Mouse (Mus musculus) heart, embryonic 11.5 days (tissue): ENCODE data around the gene Rpl32. TPM values are rescaled to one million over a fixed set of nuclear protein-coding genes. Genes with fewer than 3 reads are reported as not detected.
A peak's percentile ranks its signal among the peaks of the same experiment; 100 is the strongest.

Source experiments
- ATAC-seq: fragments of 200-750 bp; cut with Nextera tagmentation; replicated peaks from 2 replicates; pipeline ENCODE4 v1.8.0; 2017; ENCODE audit warnings: moderate library complexity; ENCODE audit not compliant: insufficient number of reproducible peaks, low FRiP score, low TSS enrichment
- H3K27ac ChIP-seq: fragments of 300-500 bp; sonication (generic); 2 replicates; pipeline ENCODE4 v1.5.1; 2014; ENCODE audit warnings: mild to moderate bottlenecking, low read depth, low read length
- H3K27me3 ChIP-seq: fragments of 300-500 bp; sonication (generic); 2 replicates; pipeline ENCODE4 v1.6.1; 2014; ENCODE audit warnings: mild to moderate bottlenecking, low read length, mixed read lengths; ENCODE audit not compliant: control insufficient read depth, insufficient read depth
- H3K36me3 ChIP-seq: fragments of 300-500 bp; sonication (generic); 2 replicates; pipeline ENCODE4 v1.6.1; 2014; ENCODE audit warnings: mild to moderate bottlenecking, low read length, moderate library complexity, mixed read lengths; ENCODE audit not compliant: control insufficient read depth, insufficient read depth
- H3K4me1 ChIP-seq: fragments of 300-500 bp; sonication (generic); 2 replicates; pipeline ENCODE4 v1.6.1; 2014; ENCODE audit warnings: low read length; ENCODE audit not compliant: control insufficient read depth, insufficient read depth
- H3K4me2 ChIP-seq: fragments of 300-500 bp; sonication (generic); 2 replicates; pipeline ENCODE4 v1.6.1; 2014; ENCODE audit warnings: mild to moderate bottlenecking, moderate library complexity
- H3K4me3 ChIP-seq: fragments of 300-500 bp; sonication (generic); 2 replicates; pipeline ENCODE4 v1.5.1; 2014; ENCODE audit warnings: low read depth, low read length
- H3K9ac ChIP-seq: fragments of 300-500 bp; sonication (generic); 2 replicates; pipeline ENCODE4 v1.6.1; 2014; ENCODE audit warnings: mild to moderate bottlenecking, low read depth, low read length, moderate library complexity
- H3K9me3 ChIP-seq: fragments of 300-500 bp; sonication (generic); replicated peaks from 2 replicates; pipeline ENCODE4 v1.6.1; 2016; ENCODE audit warnings: low read length; ENCODE audit not compliant: control insufficient read depth
- WGBS: fragments of 180-500 bp; shearing (Covaris S2); extraction: QIAGEN DNeasy Blood & Tissue Kit; methylation state at CpG from one replicate; pipeline ENCODE4 v1.1.7; 2014; ENCODE audit not compliant: insufficient replicate concordance; 5-methylcytosine and 5-hydroxymethylcytosine counted together
- polyA plus RNA-seq: library from polyadenylated mRNA; unstranded; fragments of >200 nt; fragmentation: Nextera tagmentation; extraction: Ambion mirVana; gene quantifications from 2 replicates; pipeline ENCODE4 v1.2.1, GENCODE M21; 2014

Rpl32 gene
- polyA plus RNA-seq, 1 experiment from 2014 or later: 1,576 TPM

- Histone ChIP-seq H3K9me3 (no peaks in the 10 kb centered on the region), H3K27me3 (no peaks in the 10 kb centered on the region), H3K4me3 (no peak overlapping the region), H3K36me3 (peaks cover 7% of the 10 kb centered on the region), H3K9ac (no peak overlapping the region), H3K27ac (no peak overlapping the region), H3K4me1 (peaks cover 5% of the 10 kb centered on the region), H3K4me2 (no peak overlapping the region)
- WGBS: 92% methylated on average over 10 of the region's 10 CpGs
- ATAC-seq: no peak
Measured at GRCm38 (mm10) chr6:115848598-115849304, 40.2 kb upstream of the Rpl32 start.

GRCm38 (mm10) chr6:115846640-115847411, 38.3 kb upstream of the Rpl32 start:
- no peaks in the 10 kb centered on the region; the same call in 1 of the 2 replicates for H3K4me1 ChIP-seq
- no peak overlapping the region for H3K27ac ChIP-seq
- no peak for ATAC-seq
- no peaks in the 10 kb centered on the region for H3K9me3 ChIP-seq
- no peak overlapping the region for H3K9ac ChIP-seq
- no peak overlapping the region for H3K4me2 ChIP-seq
- peaks cover 15% of the 10 kb centered on the region for H3K36me3 ChIP-seq
- no peak overlapping the region for H3K4me3 ChIP-seq
- no peaks in the 10 kb centered on the region for H3K27me3 ChIP-seq
- WGBS: 41% methylated on average over 7 of the region's 8 CpGs

GRCm38 (mm10) chr6:115845006-115845405, 36.5 kb upstream of the Rpl32 start:
- Histone ChIP-seq H3K36me3 (peaks cover 15% of the 10 kb centered on the region), H3K9me3 (no peaks in the 10 kb centered on the region), H3K27me3 (no peaks in the 10 kb centered on the region), H3K4me1 (no peaks in the 10 kb centered on the region), H3K4me2 (no peak overlapping the region), H3K27ac (no peak overlapping the region), H3K9ac (no peak overlapping the region), H3K4me3 (no peak overlapping the region)
- ATAC-seq: no peak
- 88% methylated on average over 4 of the region's 4 CpGs for whole genome bisulfite sequencing

GRCm38 (mm10) chr6:115838745-115839144, 30.2 kb upstream of the Rpl32 start:
- Histone ChIP-seq H3K27ac (no peak overlapping the region), H3K9ac (no peak overlapping the region), H3K9me3 (no peaks in the 10 kb centered on the region), H3K4me2 (peak overlapping the region; percentile 91), H3K36me3 (peaks cover 8% of the 10 kb centered on the region), H3K4me3 (peak overlapping the region; percentile 45; the same call in 1 of the 2 replicates), H3K27me3 (no peaks in the 10 kb centered on the region), H3K4me1 (no peaks in the 10 kb centered on the region; the same call in 1 of the 2 replicates)
- WGBS: 67% methylated on average over 5 of the region's 5 CpGs
- ATAC-seq: peak; percentile 36; the same call in 1 of the 2 replicates

- Histone ChIP-seq H3K27me3 (no peaks in the 10 kb centered on the region), H3K9me3 (no peaks in the 10 kb centered on the region), H3K27ac (no peak within 1 kb of the TSS), H3K4me1 (no peaks in the 10 kb centered on the region; the same call in 1 of the 2 replicates), H3K36me3 (peaks cover 2% of the 10 kb centered on the region; the same call in 1 of the 2 replicates), H3K9ac (peak within 1 kb of the TSS; percentile 39), H3K4me3 (peak within 1 kb of the TSS; percentile 45), H3K4me2 (peak within 1 kb of the TSS; percentile 91)
- 2% methylated on average over 19 of the region's 19 CpGs for WGBS
- ATAC-seq: peak; percentile 78
Measured at GRCm38 (mm10) chr6:115838161-115838597, 29.6 kb upstream of the Rpl32 start, which contains the start of gene Efcab12. Gene Efcab12, minus strand, starts transcription at chr6:115838412.

GRCm38 (mm10) chr6:115833861-115834260, 25.3 kb upstream of the Rpl32 start:
- Histone ChIP-seq H3K9ac (no peak overlapping the region), H3K36me3 (no peaks in the 10 kb centered on the region), H3K4me3 (no peak overlapping the region), H3K4me2 (no peak overlapping the region), H3K27me3 (no peaks in the 10 kb centered on the region), H3K4me1 (no peaks in the 10 kb centered on the region; the same call in 1 of the 2 replicates), H3K9me3 (no peaks in the 10 kb centered on the region), H3K27ac (no peak overlapping the region)
- no peak for ATAC-seq

GRCm38 (mm10) chr6:115832152-115832850, 23.8 kb upstream of the Rpl32 start:
- no peaks in the 10 kb centered on the region for H3K36me3 ChIP-seq
- H3K27me3 ChIP-seq: no peaks in the 10 kb centered on the region
- no peak overlapping the region for H3K4me2 ChIP-seq
- no peaks in the 10 kb centered on the region for H3K9me3 ChIP-seq
- no peak for ATAC-seq
- 85% methylated on average over 2 of the region's 2 CpGs for WGBS
- no peak overlapping the region for H3K4me3 ChIP-seq
- no peak overlapping the region for H3K27ac ChIP-seq
- no peaks in the 10 kb centered on the region for H3K4me1 ChIP-seq
- no peak overlapping the region for H3K9ac ChIP-seq

- no peak overlapping the region for H3K27ac ChIP-seq
- WGBS: 77% methylated on average over 6 of the region's 6 CpGs
- no peaks in the 10 kb centered on the region for H3K9me3 ChIP-seq
- H3K4me2 ChIP-seq: no peak overlapping the region
- H3K9ac ChIP-seq: no peak overlapping the region
- H3K27me3 ChIP-seq: no peaks in the 10 kb centered on the region
- ATAC-seq: no peak
- H3K4me1 ChIP-seq: no peaks in the 10 kb centered on the region
- no peaks in the 10 kb centered on the region for H3K36me3 ChIP-seq
- H3K4me3 ChIP-seq: no peak overlapping the region
Measured at GRCm38 (mm10) chr6:115830779-115831601, 22.4 kb upstream of the Rpl32 start.
